Mouse (Mus musculus): ENCODE results near the gene Tk1.

- TF ChIP-seq CTCF (IDR thresholded peaks at IDR 0.05; ENCODE audit: extremely low read depth, insufficient read depth, low read length) (no peak), POLR2A (IDR thresholded peaks at IDR 0.05; ENCODE audit: extremely low read depth, insufficient read depth, low read length) (no peak)
Observed at GRCm38 (mm10) chr11:117778851-117779433, 47.0 kb downstream of the Tk1 start.
